Mouse (Mus musculus): ENCODE results near the gene Tial1. TPM values are rescaled to one million over a fixed set of nuclear protein-coding genes. Genes with fewer than 3 reads are reported as not detected.

Tial1 gene
- polyA plus RNA-seq, 1 experiment from 2014 or later, result 32.2 TPM

DNA sequence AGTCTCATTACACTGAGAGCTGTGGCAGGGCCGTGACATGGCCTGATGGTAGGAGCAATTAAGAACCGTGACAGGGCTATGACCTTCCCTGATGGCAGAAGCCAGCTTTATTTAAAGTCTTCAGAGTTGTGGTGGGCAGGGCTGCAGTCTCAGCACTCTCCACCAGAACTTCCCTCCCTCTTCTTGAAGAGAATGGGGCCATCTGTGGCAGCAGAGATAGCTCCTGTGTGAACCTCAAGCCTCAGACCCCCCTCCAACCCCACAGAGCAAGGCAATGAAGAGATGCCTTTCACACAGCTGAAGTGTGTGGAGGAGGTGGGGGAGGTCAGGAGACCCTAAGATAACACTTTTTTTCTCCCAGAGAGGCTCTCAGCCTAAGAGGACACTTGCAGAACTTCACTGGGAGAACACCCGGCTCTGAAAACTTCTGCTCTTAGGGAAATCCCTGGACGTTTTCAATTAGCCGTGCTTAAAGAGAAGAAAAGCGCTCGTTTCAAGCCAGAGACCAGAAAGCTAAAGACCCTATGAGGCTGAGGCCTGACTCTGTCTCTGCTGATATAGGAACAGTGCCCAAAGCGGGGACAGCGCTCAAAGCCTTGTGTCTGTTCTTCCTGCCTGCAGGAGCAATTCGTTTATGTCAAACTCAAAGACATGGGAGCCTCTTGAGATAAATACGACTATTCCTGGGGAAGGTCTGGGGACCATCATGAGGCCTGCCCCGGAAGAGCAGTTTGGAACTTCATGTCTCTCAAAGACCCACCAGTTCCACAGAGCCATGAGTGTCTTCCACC lies 70.1 kb downstream of the Tial1 start:
- no peak for ATAC-seq (ENCODE audit: low read depth)
- Histone ChIP-seq H3K4me2 (no peak overlapping the region), H3K27me3 (no peaks in the 10 kb centered on the region), H3K4me3 (no peak overlapping the region), H3K4me1 (replicated peaks) (peaks cover 7% of the 10 kb centered on the region), H3K27ac (replicated peaks) (no peak overlapping the region), H3K9ac (no peak overlapping the region), H3K36me3 (no peaks in the 10 kb centered on the region), H3K9me3 (no peaks in the 10 kb centered on the region)
- 47% methylated on average over 12 of the region's 12 CpGs for WGBS

Small RNA genes within 50 kb of the gene (microRNA-seq; reads per million reads assigned to microRNA genes)
- not detected for gene Gm24365

Other genes starting within 250 kb of the Tial1 start
- 12.7 and 14.6 TPM in 2 replicates for gene Armc5, start 224.4 kb downstream of the Tial1 start, polyA plus RNA-seq (2015; fragmentation: Nextera tagmentation; extraction: Ambion mirVana)
- gene 9130023H24Rik, start 223.7 kb downstream of the Tial1 start, polyA plus RNA-seq (2015; fragmentation: Nextera tagmentation; extraction: Ambion mirVana), result 9.4 and 9.8 TPM in 2 replicates
- gene Tgfb1i1, start 214.9 kb downstream of the Tial1 start, polyA plus RNA-seq (2015; fragmentation: Nextera tagmentation; extraction: Ambion mirVana), result 33.4 and 37.0 TPM in 2 replicates
- not detected in 2 replicates for gene Slc5a2, start 196.1 kb downstream of the Tial1 start, polyA plus RNA-seq (2015; fragmentation: Nextera tagmentation; extraction: Ambion mirVana)
- 19.1 and 19.7 TPM in 2 replicates for gene BC017158, start 163.5 kb downstream of the Tial1 start, polyA plus RNA-seq (2015; fragmentation: Nextera tagmentation; extraction: Ambion mirVana)
- 48.6 and 54.8 TPM in 2 replicates for gene Rgs10, start 43.0 kb downstream of the Tial1 start, polyA plus RNA-seq (2015; fragmentation: Nextera tagmentation; extraction: Ambion mirVana)
- 3.2 and 3.6 TPM in 2 replicates for gene Bag3, start 61.9 kb upstream of the Tial1 start, polyA plus RNA-seq (2015; fragmentation: Nextera tagmentation; extraction: Ambion mirVana)
- 303 and 305 TPM in 2 replicates for gene Inpp5f, start 149.6 kb upstream of the Tial1 start, polyA plus RNA-seq (2015; fragmentation: Nextera tagmentation; extraction: Ambion mirVana)